Mouse (Mus musculus) stomach, embryonic 15.5 days (tissue): Measurements from ENCODE around the gene Grin1. TPM values are rescaled to one million over a fixed set of nuclear protein-coding genes. Genes with fewer than 3 reads are reported as not detected.
A peak's percentile ranks its signal among the peaks of the same experiment; 100 is the strongest.
"Not testable (repeated sequence)": the region's sequence is repeated elsewhere in the genome, so short reads cannot be mapped to it uniquely, and the experiment has no call there.

Source experiments
- ATAC-seq: fragments of 200-750 bp; cut with Nextera tagmentation; 2 replicates; pipeline ENCODE4 v1.8.0; 2017; ENCODE audit warnings: low read depth, moderate number of reproducible peaks, moderate TSS enrichment; ENCODE audit not compliant: insufficient read depth, low FRiP score
- H3K27ac ChIP-seq: fragments of 300-500 bp; sonication (generic); 2 replicates; pipeline ENCODE4 v1.5.1; 2015; ENCODE audit warnings: mild to moderate bottlenecking, inconsistent platforms
- H3K27me3 ChIP-seq: fragments of 300-500 bp; sonication (generic); replicated peaks from 2 replicates; pipeline ENCODE4 v1.6.1; 2015; ENCODE audit warnings: inconsistent platforms
- H3K36me3 ChIP-seq: fragments of 300-500 bp; sonication (generic); 2 replicates; pipeline ENCODE4 v1.6.1; 2015; ENCODE audit warnings: inconsistent platforms
- H3K4me1 ChIP-seq: fragments of 300-500 bp; sonication (generic); 2 replicates; pipeline ENCODE4 v1.6.1; 2015; ENCODE audit warnings: inconsistent platforms
- H3K4me2 ChIP-seq: fragments of 300-500 bp; sonication (generic); 2 replicates; pipeline ENCODE4 v1.6.1; 2015; ENCODE audit warnings: mild to moderate bottlenecking, inconsistent platforms
- H3K4me3 ChIP-seq: fragments of 300-500 bp; sonication (generic); replicated peaks from 2 replicates; pipeline ENCODE4 v1.5.1; 2015; ENCODE audit warnings: inconsistent platforms
- H3K9ac ChIP-seq: fragments of 300-500 bp; sonication (generic); 2 replicates; pipeline ENCODE4 v1.6.1; 2015; ENCODE audit warnings: inconsistent platforms
- H3K9me3 ChIP-seq: fragments of 300-500 bp; sonication (generic); 2 replicates; pipeline ENCODE4 v1.6.1; 2016; ENCODE audit warnings: inconsistent platforms
- WGBS: fragments of 180-500 bp; shearing (Covaris S2); methylation state at CpG from one replicate; pipeline ENCODE4 v1.1.7; 2015; 5-methylcytosine and 5-hydroxymethylcytosine counted together
- polyA plus RNA-seq: library from polyadenylated mRNA; unstranded; fragments of >200 nt; fragmentation: Nextera tagmentation; extraction: Ambion mirVana; gene quantifications from 2 replicates; pipeline ENCODE4 v1.2.1, GENCODE M21; 2015

Gene Grin1
- polyA plus RNA-seq, 1 experiment from 2014 or later = 1.9 TPM

GRCm38 (mm10) chr2:25262795-25263622 lies 56.0 kb downstream of the Grin1 start:
- Histone ChIP-seq H3K4me2 (peak overlapping the region; percentile 84), H3K9me3 (no peaks in the 10 kb centered on the region), H3K4me3 (peak overlapping the region; percentile 74), H3K9ac (peak overlapping the region; percentile 27; the same call in 1 of the 2 replicates), H3K27ac (peak overlapping the region; percentile 48), H3K27me3 (peaks cover 5% of the 10 kb centered on the region; the same call in 1 of the 2 replicates), H3K36me3 (no peaks in the 10 kb centered on the region), H3K4me1 (peaks cover 41% of the 10 kb centered on the region)
- under 1% methylated on average over 82 of the region's 82 CpGs for WGBS
- peak; percentile 2; the same call in 1 of the 2 replicates for ATAC-seq

GRCm38 (mm10) chr2:25262291-25262767 lies 56.7 kb downstream of the Grin1 start, which contains the start of gene Tprn:
TSS of gene Tprn (plus strand) at chr2:25262618.
- under 1% methylated on average over 39 of the region's 39 CpGs for WGBS

GRCm38 (mm10) chr2:25261870-25262269 lies 57.1 kb downstream of the Grin1 start:
- Histone ChIP-seq H3K36me3 (no peaks in the 10 kb centered on the region), H3K9me3 (no peaks in the 10 kb centered on the region), H3K9ac (no peak overlapping the region), H3K4me3 (peak overlapping the region; percentile 74), H3K4me1 (peaks cover 33% of the 10 kb centered on the region), H3K4me2 (peak overlapping the region; percentile 84), H3K27ac (peak overlapping the region; percentile 77), H3K27me3 (peaks cover 5% of the 10 kb centered on the region; the same call in 1 of the 2 replicates)
- no peak for ATAC-seq
- WGBS = 51% methylated on average over 12 of the region's 12 CpGs

More at GRCm38 (mm10) chr2:25262291-25262767, 56.7 kb downstream of the Grin1 start, which contains the start of gene Tprn:
- Histone ChIP-seq H3K4me1 (peaks cover 37% of the 10 kb centered on the region), H3K9me3 (no peaks in the 10 kb centered on the region), H3K36me3 (no peaks in the 10 kb centered on the region), H3K9ac (peak within 1 kb of the TSS; percentile 27; the same call in 1 of the 2 replicates), H3K4me3 (peak within 1 kb of the TSS; percentile 74), H3K27ac (peak within 1 kb of the TSS; percentile 77), H3K4me2 (peak within 1 kb of the TSS; percentile 84), H3K27me3 (peaks cover 5% of the 10 kb centered on the region; the same call in 1 of the 2 replicates)
- peak; percentile 98 for ATAC-seq

GRCm38 (mm10) chr2:25258887-25259286 lies 60.1 kb downstream of the Grin1 start:
- Histone ChIP-seq H3K9ac (no peak overlapping the region), H3K27ac (no peak overlapping the region), H3K4me3 (no peak overlapping the region), H3K9me3 (no peaks in the 10 kb centered on the region), H3K27me3 (peaks cover 4% of the 10 kb centered on the region; the same call in 1 of the 2 replicates), H3K4me2 (no peak overlapping the region), H3K4me1 (peaks cover 22% of the 10 kb centered on the region), H3K36me3 (no peaks in the 10 kb centered on the region)
- WGBS = 50% methylated on average over 2 of the region's 2 CpGs
- ATAC-seq = no peak

DNA sequence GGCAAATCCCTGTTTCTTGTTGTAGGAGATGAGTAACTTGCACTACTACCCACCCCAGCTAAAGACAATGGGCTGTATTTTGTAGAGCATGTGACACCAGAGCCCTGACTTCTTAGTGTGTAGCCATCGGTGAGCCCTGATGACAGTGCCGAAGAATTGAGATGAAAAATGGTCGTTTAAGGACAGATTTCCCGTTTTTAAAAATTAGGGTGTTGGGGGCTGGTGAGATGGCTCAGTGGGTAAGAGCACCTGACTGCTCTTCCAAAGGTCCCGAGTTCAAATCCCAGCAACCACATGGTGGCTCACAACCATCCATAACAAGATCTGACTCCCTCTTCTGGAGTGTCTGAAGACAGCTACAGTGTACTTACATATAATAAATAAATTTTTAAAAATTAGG lies 61.7 kb downstream of the Grin1 start:
- H3K9ac ChIP-seq, H3K9me3 ChIP-seq, H3K27me3 ChIP-seq, H3K36me3 ChIP-seq, H3K4me3 ChIP-seq, H3K4me2 ChIP-seq, ATAC-seq, H3K27ac ChIP-seq: not testable (repeated sequence)
- H3K4me1 ChIP-seq = peaks cover 14% of the 10 kb centered on the region
- 86% methylated on average over 5 of the region's 5 CpGs for WGBS

DNA sequence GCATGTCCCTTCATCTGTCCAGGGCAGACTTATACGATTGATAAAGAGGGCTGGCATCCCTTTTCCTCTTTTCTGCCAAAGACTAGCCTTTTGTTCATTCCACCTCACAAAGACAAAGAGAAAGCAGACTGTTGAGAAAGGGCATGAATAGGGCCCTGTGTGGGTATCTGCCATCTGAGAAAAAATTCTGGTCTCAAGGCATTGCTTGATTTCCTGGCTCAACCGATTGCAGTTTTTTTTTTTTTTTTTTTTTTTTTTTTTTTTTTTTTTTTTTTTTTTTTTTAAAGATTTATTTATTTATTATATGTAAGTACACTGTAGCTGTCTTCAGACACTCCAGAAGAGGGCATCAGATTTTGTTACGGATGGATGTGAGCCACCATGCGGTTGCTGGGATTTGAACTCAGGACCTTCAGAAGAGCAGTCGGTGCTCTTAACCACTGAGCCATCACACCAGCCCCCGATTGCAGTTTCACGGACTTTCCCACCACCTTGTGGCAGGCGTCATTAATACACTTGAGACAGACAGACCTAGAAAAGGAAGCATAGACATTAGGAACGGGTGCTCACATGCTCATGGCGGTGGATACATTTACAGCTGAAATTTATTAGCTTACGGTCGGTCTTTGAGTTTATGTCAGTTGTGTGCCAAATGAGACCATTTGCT lies 62.4 kb downstream of the Grin1 start:
- Histone ChIP-seq H3K4me2 (peak overlapping the region; percentile 96), H3K9ac (0 out of 2 replicates have a peak overlapping the region, but pooled peaks have one; percentile 86), H3K4me1 (peaks cover 14% of the 10 kb centered on the region), H3K4me3 (peak overlapping the region; percentile 92)
- not testable (repeated sequence) for ATAC-seq, H3K9me3 ChIP-seq, H3K36me3 ChIP-seq, H3K27me3 ChIP-seq, H3K27ac ChIP-seq
- WGBS = 57% methylated on average over 12 of the region's 12 CpGs

- 0% methylated on average over 39 of the region's 39 CpGs for WGBS
- Histone ChIP-seq H3K36me3 (peaks cover 15% of the 10 kb centered on the region; the same call in 1 of the 2 replicates), H3K9ac (peak within 1 kb of the TSS; percentile 86), H3K27ac (peak within 1 kb of the TSS; percentile 75), H3K27me3 (no peaks in the 10 kb centered on the region), H3K4me2 (peak within 1 kb of the TSS; percentile 96), H3K9me3 (no peaks in the 10 kb centered on the region), H3K4me1 (peaks cover 14% of the 10 kb centered on the region), H3K4me3 (peak within 1 kb of the TSS; percentile 92)
- ATAC-seq = peak; percentile 86
Observed at GRCm38 (mm10) chr2:25255284-25255779, 63.7 kb downstream of the Grin1 start, which contains the start of gene Tmem203. TSS of gene Tmem203 (plus strand) at chr2:25255439.

GRCm38 (mm10) chr2:25252331-25252730 lies 66.7 kb downstream of the Grin1 start:
- WGBS = 66% methylated on average over 1 of the region's 1 CpGs
- peaks cover 14% of the 10 kb centered on the region for H3K4me1 ChIP-seq
- H3K9me3 ChIP-seq = no peaks in the 10 kb centered on the region
- H3K27me3 ChIP-seq = no peaks in the 10 kb centered on the region
- H3K36me3 ChIP-seq = peaks cover 38% of the 10 kb centered on the region; the same call in 1 of the 2 replicates
- ATAC-seq = no peak
- H3K4me2 ChIP-seq = no peak overlapping the region
- H3K9ac ChIP-seq = no peak overlapping the region
- H3K27ac ChIP-seq = no peak overlapping the region
- H3K4me3 ChIP-seq = no peak overlapping the region

DNA sequence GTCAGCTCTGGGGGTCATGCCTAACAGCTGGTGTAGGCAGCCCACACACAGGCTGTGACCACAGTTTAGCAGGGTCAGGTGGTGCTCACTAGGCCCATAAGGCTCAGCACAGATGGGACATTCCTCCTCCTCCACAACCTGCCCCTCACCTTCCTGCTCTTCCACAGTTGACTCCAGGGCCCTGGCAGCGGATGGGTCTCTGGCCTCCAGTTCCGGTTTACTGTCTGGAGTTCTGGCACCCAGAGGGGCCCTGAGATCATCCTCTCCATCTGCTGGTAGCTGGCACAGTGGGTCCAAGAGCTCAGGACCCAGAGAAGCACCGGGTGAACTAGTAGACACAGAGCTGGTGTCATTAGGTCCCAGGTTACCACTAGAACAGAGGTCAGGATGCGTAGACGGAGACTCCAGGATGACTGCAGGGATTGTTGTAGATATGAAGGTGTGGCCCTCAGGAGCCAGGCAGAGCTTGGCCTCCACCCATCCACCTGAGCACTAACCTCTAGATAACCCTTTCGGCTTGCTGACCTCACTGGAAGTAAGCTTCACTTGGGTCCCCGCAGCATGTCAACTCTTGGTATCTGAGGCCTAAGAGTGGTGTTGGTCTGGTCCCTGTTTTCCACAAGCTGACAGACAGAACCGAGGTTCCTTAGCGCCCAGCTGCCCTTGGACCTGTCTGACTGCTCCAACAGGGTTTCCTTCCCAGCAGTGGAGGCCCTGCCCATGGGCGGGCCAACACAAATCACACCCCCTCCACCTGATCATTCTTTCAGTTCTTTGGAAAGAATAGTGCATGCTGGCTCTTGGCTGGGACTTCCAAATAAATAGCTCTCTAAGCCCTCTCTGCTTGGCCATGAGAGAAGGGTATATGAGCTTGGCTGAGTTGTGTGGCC lies 72.6 kb downstream of the Grin1 start, which contains the start of gene AL732309.1:
Gene AL732309.1 (minus strand): TSS at position 681 of the 890 bp plus-strand sequence.
- ATAC-seq = peak; percentile 63
- Histone ChIP-seq H3K4me1 (peaks cover 13% of the 10 kb centered on the region; the same call in 1 of the 2 replicates), H3K27me3 (0 out of 2 replicates have a peak, but pooled peaks cover 19% of the 10 kb centered on the region), H3K4me2 (no peak within 1 kb of the TSS), H3K27ac (no peak within 1 kb of the TSS; the same call in 1 of the 2 replicates), H3K9me3 (no peaks in the 10 kb centered on the region), H3K9ac (no peak within 1 kb of the TSS), H3K36me3 (peaks cover 31% of the 10 kb centered on the region; the same call in 1 of the 2 replicates), H3K4me3 (no peak within 1 kb of the TSS)
- whole genome bisulfite sequencing = 79% methylated on average over 10 of the region's 10 CpGs

GRCm38 (mm10) chr2:25244144-25244543 lies 74.8 kb downstream of the Grin1 start:
- Histone ChIP-seq H3K27ac (no peak overlapping the region), H3K36me3 (0 out of 2 replicates have a peak, but pooled peaks cover 12% of the 10 kb centered on the region), H3K27me3 (0 out of 2 replicates have a peak, but pooled peaks cover 20% of the 10 kb centered on the region), H3K9me3 (no peaks in the 10 kb centered on the region), H3K4me1 (peaks cover 25% of the 10 kb centered on the region), H3K9ac (no peak overlapping the region), H3K4me2 (no peak overlapping the region), H3K4me3 (no peak overlapping the region)
- 88% methylated on average over 4 of the region's 4 CpGs for WGBS
- no peak for ATAC-seq
